Mouse (Mus musculus) hindbrain, postnatal 0 days (tissue): Measurements from ENCODE around the gene Gm20388. TPM values are rescaled to one million over a fixed set of nuclear protein-coding genes. Genes with fewer than 3 reads are reported as not detected.

Source experiments
- ATAC-seq: fragments of 200-750 bp; cut with Nextera tagmentation; 2 replicates; pipeline ENCODE4 v1.8.0; 2017; ENCODE audit warnings: mild to moderate bottlenecking, moderate TSS enrichment, moderate library complexity
- DNase-seq: peaks from one replicate; pipeline ENCODE4 v3.0.0-alpha.2; 2015; ENCODE audit warnings: low spot score
- H3K27ac ChIP-seq: fragments of 300-500 bp; sonication (generic); 2 replicates; pipeline ENCODE4 v1.5.1; 2014; ENCODE audit warnings: mild to moderate bottlenecking
- H3K27me3 ChIP-seq: fragments of 300-500 bp; sonication (generic); 2 replicates; pipeline ENCODE4 v1.6.1; 2014; ENCODE audit warnings: low read length, mixed read lengths; ENCODE audit not compliant: insufficient read depth
- H3K36me3 ChIP-seq: fragments of 300-500 bp; sonication (generic); 2 replicates; pipeline ENCODE4 v1.6.1; 2014; ENCODE audit warnings: low read length, mixed read lengths; ENCODE audit not compliant: insufficient read depth
- H3K4me1 ChIP-seq: fragments of 300-500 bp; sonication (generic); 2 replicates; pipeline ENCODE4 v1.6.1; 2014; ENCODE audit warnings: antibody characterized with exemption, low read length, mixed read lengths; ENCODE audit not compliant: insufficient read depth
- H3K4me2 ChIP-seq: fragments of 300-500 bp; sonication (generic); 2 replicates; pipeline ENCODE4 v1.6.1; 2014; ENCODE audit warnings: low read depth, mild to moderate bottlenecking, low read length, moderate library complexity, mixed read lengths
- H3K4me3 ChIP-seq: fragments of 300-500 bp; sonication (generic); 2 replicates; pipeline ENCODE4 v1.5.1; 2014; ENCODE audit warnings: low read length
- H3K9ac ChIP-seq: fragments of 300-500 bp; sonication (generic); replicated peaks from 2 replicates; pipeline ENCODE4 v1.6.1; 2014; ENCODE audit warnings: mild to moderate bottlenecking, low read length, moderate library complexity, mixed read lengths
- H3K9me3 ChIP-seq: fragments of 300-500 bp; sonication (generic); 2 replicates; pipeline ENCODE4 v1.6.1; 2016; ENCODE audit warnings: low read length, mixed read lengths
- CTCF ChIP-seq: IDR thresholded peaks from 2 replicates; pipeline ENCODE4 v1.5.1; 2016; ENCODE audit warnings: antibody characterized with exemption, control low read depth, low read depth
- WGBS: fragments of 180-500 bp; shearing (Covaris S2); extraction: QIAGEN DNeasy Blood & Tissue Kit; methylation state at CpG from one replicate; pipeline ENCODE4 v1.1.7; 2014; 5-methylcytosine and 5-hydroxymethylcytosine counted together
- polyA plus RNA-seq: library from polyadenylated mRNA; unstranded; fragments of >200 nt; fragmentation: Nextera tagmentation; extraction: Ambion mirVana; gene quantifications from 2 replicates; pipeline ENCODE4 v1.2.1, GENCODE M21; 2015
- total RNA-seq: library from RNA; depleted of rRNA; stranded (reverse); fragments of >200 nt; gene quantifications from 2 replicates; pipeline ENCODE4 v1.2.3, GENCODE M21; 2014

Gene Gm20388
- total and polyA plus RNA-seq, 2 experiments from 2014 or later = 71.3 TPM; not detected in 1

DNA sequence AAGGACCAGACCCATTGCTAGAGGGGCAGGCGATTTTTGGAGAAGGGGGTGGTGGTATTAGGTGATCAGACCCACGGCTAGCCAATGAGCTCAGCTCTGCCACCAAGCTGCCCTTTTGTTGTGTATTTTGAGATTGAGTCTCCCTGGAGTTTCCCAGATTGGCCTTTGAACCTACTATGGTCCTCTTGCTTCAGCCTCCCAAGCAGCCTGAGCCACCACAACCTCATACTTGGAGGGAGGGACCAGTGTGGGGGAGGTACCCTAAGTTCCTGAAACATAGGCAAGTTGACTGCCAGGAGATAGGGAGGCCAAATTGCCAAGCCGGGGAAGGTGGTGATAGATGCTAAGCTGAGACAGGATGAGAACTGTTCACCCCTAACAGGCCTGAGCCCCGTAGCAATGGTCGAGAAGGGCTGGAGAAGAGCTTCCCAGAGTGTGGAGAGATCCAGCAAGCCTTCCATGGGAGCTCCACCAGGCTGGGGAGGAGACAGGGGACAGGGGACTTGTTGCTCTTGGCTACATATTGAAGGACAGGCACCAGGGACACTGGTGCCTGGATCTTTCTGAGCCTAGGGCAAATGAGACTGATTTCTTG, 600.3 kb downstream of the Gm20388 start:
- peak overlapping the region; percentile 15; the same call in 1 of the 2 replicates for H3K27ac ChIP-seq
- H3K27me3 ChIP-seq = no peaks in the 10 kb centered on the region
- H3K4me3 ChIP-seq = no peak overlapping the region
- H3K36me3 ChIP-seq = no peaks in the 10 kb centered on the region
- ATAC-seq (no peak), DNase-seq (no peak)
- H3K9ac ChIP-seq = 0 out of 2 replicates have a peak overlapping the region, but pooled peaks have one; percentile 17
- no peak overlapping the region for H3K4me2 ChIP-seq
- no peaks in the 10 kb centered on the region for H3K9me3 ChIP-seq
- peaks cover 51% of the 10 kb centered on the region for H3K4me1 ChIP-seq
- TF ChIP-seq CTCF = no peak
- 38% methylated on average over 5 of the region's 5 CpGs for WGBS

DNA sequence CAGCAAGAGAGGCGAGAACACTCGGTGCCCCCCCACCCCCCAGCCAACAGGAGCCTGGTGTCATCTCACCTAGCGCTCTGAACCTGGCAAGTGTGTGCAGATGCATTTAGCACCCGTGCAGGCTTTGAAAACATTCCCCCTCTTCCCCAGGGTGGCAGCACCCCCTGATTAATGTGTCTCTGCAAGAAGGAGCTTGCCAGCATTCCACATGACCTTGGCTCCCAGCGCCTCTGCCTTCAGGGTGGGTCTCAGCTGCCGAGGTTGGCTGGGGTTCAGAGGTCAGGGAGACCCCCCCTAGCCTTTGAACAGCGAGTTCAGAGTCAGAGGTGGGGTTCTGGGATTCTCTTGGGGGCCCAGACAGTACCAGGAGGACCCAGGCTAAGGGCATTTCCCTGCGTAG, 601.1 kb downstream of the Gm20388 start:
- 20% methylated on average over 8 of the region's 8 CpGs for WGBS
- Histone ChIP-seq H3K9ac (0 out of 2 replicates have a peak overlapping the region, but pooled peaks have one; percentile 17), H3K27ac (peak overlapping the region; percentile 26), H3K4me1 (peaks cover 57% of the 10 kb centered on the region), H3K36me3 (no peaks in the 10 kb centered on the region), H3K4me3 (no peak overlapping the region), H3K9me3 (no peaks in the 10 kb centered on the region), H3K4me2 (no peak overlapping the region), H3K27me3 (no peaks in the 10 kb centered on the region)
- DNase-seq (no peak), ATAC-seq (no peak)
- TF ChIP-seq CTCF = 0 out of 2 replicates have a peak, but pooled peaks have one; percentile 6

DNA sequence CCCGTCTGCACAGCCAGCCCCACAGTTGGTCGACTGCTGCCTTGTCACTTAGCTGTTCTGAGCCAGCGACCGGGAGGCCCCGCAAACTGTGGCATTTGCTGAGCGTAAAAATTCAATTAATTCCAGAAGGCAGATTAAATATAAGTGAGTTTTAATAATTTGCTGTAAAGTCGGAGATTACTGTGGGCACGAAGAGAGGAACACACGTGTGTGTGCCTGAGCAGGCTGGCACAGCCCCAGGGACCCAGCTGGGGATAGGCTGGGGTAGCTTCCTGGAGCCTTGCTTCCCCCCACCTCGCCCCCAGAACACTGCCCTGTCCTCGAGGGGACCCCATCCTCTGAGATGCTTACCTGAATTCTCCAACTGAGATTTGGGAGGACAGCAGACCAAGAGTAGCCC, 601.7 kb downstream of the Gm20388 start:
- Histone ChIP-seq H3K4me2 (no peak overlapping the region), H3K4me1 (peaks cover 57% of the 10 kb centered on the region), H3K36me3 (no peaks in the 10 kb centered on the region), H3K9me3 (no peaks in the 10 kb centered on the region), H3K9ac (no peak overlapping the region), H3K4me3 (no peak overlapping the region), H3K27me3 (no peaks in the 10 kb centered on the region), H3K27ac (peak overlapping the region; percentile 26; the same call in 1 of the 2 replicates)
- 21% methylated on average over 11 of the region's 11 CpGs for WGBS
- no peak for TF ChIP-seq CTCF
- DNase-seq (no peak), ATAC-seq (no peak)

DNA sequence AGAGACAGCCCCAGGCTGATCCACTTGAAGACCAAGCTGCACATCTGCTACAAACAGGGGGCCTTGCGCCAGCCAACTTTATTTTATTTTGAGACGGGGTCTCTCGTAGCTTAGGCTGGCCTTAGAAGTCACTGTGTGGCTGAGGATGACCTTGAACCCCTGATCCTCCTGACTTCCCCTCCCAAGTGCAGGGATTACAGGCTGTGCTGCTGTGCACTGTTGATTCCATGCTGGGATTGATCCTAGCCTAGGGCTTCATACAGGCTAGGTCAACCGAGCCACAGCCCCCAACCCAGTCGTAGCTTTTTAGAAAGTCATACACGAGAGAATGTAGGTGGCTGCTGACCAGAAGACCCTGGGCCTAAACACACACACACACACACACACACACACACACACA, 602.5 kb downstream of the Gm20388 start:
- Histone ChIP-seq H3K4me2 (no peak overlapping the region; the same call in 1 of the 2 replicates), H3K27ac (peak overlapping the region; percentile 70; the same call in 1 of the 2 replicates), H3K4me1 (peaks cover 57% of the 10 kb centered on the region), H3K4me3 (no peak overlapping the region), H3K36me3 (no peaks in the 10 kb centered on the region), H3K9me3 (no peaks in the 10 kb centered on the region), H3K27me3 (no peaks in the 10 kb centered on the region), H3K9ac (no peak overlapping the region)
- WGBS = 49% methylated on average over 6 of the region's 6 CpGs
- no peak for TF ChIP-seq CTCF
- no peak for DNase-seq
- ATAC-seq = no peak

DNA sequence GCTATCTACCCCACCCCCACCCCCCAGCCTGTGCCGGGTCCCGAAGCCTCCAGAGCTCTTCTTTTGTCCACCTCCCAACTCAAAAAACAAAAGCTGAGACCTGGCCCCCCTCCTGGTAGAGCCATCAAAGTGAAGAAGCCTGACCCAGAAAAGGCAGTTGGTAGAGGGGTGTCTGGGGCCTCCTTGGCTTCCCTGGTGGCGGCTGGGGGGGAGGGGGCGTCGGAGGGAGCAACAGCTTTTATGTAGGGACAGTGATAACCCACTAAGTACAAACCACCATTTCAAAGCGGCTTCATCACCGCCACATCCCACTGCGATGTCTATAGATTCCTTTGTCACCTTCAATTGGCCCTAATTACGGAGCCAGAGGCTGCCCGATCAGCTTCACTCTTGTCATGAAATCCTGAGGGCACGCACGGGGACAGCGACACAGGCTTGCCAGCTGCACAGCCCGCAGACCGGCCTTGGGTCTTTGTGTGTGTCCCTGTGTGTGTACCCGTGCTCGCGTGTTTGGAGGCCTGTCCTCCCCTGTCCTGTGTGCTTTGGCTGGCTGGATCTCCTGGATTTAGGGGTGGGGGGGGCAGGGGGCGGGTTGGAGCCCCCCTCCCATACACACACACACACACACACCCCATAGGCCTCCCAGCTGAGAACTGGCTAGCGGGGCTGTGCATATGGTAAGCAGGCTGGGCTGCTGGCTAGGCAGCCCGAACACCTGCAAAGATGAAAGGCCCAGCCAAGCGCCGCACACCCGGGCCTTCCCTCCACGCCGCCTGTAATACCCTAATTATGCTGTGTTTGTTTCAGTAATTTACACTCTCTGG, 603.2 kb downstream of the Gm20388 start:
- Histone ChIP-seq H3K27ac (peak overlapping the region; percentile 70), H3K9me3 (no peaks in the 10 kb centered on the region), H3K4me2 (peak overlapping the region; percentile 36), H3K36me3 (no peaks in the 10 kb centered on the region), H3K4me3 (no peak overlapping the region), H3K27me3 (no peaks in the 10 kb centered on the region), H3K4me1 (peaks cover 53% of the 10 kb centered on the region), H3K9ac (no peak overlapping the region)
- TF ChIP-seq CTCF = no peak
- DNase-seq (peak; percentile 73), ATAC-seq (peak; percentile 41)
- WGBS = 14% methylated on average over 26 of the region's 26 CpGs

DNA sequence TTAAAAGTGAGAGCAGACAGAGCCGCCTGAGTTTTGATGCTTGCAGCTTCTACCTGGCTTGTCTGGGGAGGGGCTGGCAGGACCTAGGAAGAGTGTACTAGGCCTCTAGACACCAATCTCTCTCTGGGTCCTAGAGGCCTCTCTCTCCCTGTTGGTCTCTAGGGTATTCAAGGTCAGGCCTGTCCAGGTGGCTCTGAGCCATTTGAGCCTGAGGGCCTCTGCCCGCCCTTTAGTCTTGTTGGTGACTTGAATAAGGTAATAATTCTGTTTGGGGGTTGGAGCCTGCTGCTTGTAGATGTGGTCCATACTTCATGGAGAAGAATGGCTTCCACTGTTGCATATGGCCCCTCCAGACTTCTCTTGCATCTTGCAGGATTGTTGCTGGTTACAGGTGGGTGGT, 604.6 kb downstream of the Gm20388 start:
- no peaks in the 10 kb centered on the region for H3K9me3 ChIP-seq
- no peak overlapping the region for H3K4me2 ChIP-seq
- H3K27me3 ChIP-seq = no peaks in the 10 kb centered on the region
- no peaks in the 10 kb centered on the region for H3K36me3 ChIP-seq
- no peak for ATAC-seq
- no peak overlapping the region for H3K9ac ChIP-seq
- WGBS = 92% methylated on average over 2 of the region's 2 CpGs
- H3K4me1 ChIP-seq = peaks cover 45% of the 10 kb centered on the region
- H3K4me3 ChIP-seq = no peak overlapping the region
- no peak for DNase-seq
- TF ChIP-seq CTCF = no peak
- no peak overlapping the region for H3K27ac ChIP-seq
